Mouse (Mus musculus): ENCODE results near the gene Fblim1.

- TF ChIP-seq CTCF (IDR thresholded peaks at IDR 0.05; ENCODE audit: extremely low read depth, insufficient read depth, low read length) (no peak), POLR2A (IDR thresholded peaks at IDR 0.05; ENCODE audit: extremely low read depth, insufficient read depth, low read length) (no peak)
These were observed 35.1 kb downstream of the Fblim1 start for GRCm38 (mm10) chr4:141570821-141571220.

Measured in cortical plate, adult 2 months (tissue).